In the genomic region with DNA sequence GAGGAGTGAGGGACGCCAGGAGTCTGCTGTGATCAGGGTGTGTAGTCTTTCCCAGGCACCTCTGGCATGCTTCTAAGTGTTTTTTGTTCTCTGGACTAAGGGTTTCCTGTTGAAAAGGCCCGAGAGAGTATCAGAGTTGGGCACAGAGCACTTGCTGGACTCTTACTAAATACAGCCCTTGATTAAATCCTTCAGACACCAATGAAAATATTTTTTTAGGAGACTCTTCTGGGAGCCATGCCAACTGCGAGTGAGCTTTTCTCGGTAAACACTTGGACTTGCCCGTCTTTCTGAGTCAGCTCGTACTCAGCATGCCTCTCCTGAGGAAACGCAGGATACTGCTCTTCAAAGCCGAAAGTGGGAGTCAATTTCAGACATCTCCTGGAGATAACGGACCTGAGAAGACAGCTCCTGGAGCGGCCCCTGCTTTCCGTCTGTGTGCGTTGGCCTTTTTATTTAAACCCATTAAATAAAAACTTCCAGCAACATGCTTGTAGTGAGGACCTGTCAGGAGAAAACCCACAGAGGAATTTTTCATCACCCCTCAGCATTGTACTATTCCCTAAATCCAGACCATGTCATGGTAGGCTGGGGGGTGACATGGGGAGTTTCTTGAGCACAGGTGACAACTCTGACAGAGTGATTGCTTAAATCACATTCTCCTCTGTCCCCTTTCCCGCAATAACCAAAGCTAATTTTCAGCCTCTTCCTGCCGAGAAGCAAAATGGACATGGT, we compare ENCODE assay signal across 8 mouse cellular contexts.
DNase-seq lines count a peak whose midpoint lies in the region; ATAC-seq lines count a peak whose summit lies in the region.

No protein-coding gene starts in this region.

- H3K36me3 ChIP-seq in kidney, embryonic 14.5 days (ENCODE audit: control insufficient read depth, insufficient read depth, low read length) = no peaks in the 10 kb centered on the region
- no peaks in the 10 kb centered on the region for H3K36me3 ChIP-seq in hindbrain, embryonic 10.5 days

- intact Hi-C loops in heart, postnatal 14 days (cut with DNase I) = loop anchor here (5.0 kb wide), 1 partner anchor 32 kb away; no protein-coding TSS in a partner anchor

- no peaks in the 10 kb centered on the region for H3K27me3 ChIP-seq in kidney, embryonic 14.5 days (ENCODE audit: control insufficient read depth, insufficient read depth, low read length)
- H3K27me3 ChIP-seq in hindbrain, embryonic 10.5 days (ENCODE audit: insufficient read depth, poor library complexity, severe bottlenecking) = no peaks in the 10 kb centered on the region

- DNase-seq in kidney, adult 11 months = peak; percentile 53
- DNase-seq in frontal cortex, adult 2 months (ENCODE audit: extremely low spot score in 1 of 2, low spot score in 1 of 2) = peak; percentile 63 to 90
- DNase-seq in heart, postnatal 14 days = peak; percentile 76 to 80
- DNase-seq in left cerebral cortex, adult 11 months (ENCODE audit: low spot score) = peak; percentile 43
- peak; percentile 57 for DNase-seq in ovary, postnatal 14 days (ENCODE audit: low spot score)
- no peak for DNase-seq in spleen, postnatal 14 days (ENCODE audit: low spot score in 2 of 2)
- DNase-seq in hindbrain, embryonic 10.5 days (ENCODE audit: low spot score) = no peak

- H3K4me2 ChIP-seq in kidney, embryonic 14.5 days (replicated peaks; ENCODE audit: low read depth, low read length) = no peak overlapping the region

- no peak overlapping the region for H3K9ac ChIP-seq in kidney, embryonic 14.5 days (ENCODE audit: low read depth, low read length)

- WGBS in kidney, embryonic 14.5 days = 51% methylated on average over 14 of the region's 14 CpGs
- WGBS in hindbrain, embryonic 10.5 days = 80% methylated on average over 14 of the region's 14 CpGs

- H3K4me1 ChIP-seq in kidney, embryonic 14.5 days (ENCODE audit: control insufficient read depth, insufficient read depth, low read length) = no peaks in the 10 kb centered on the region
- no peaks in the 10 kb centered on the region for H3K4me1 ChIP-seq in hindbrain, embryonic 10.5 days (replicated peaks)

- no peaks in the 10 kb centered on the region for H3K9me3 ChIP-seq in kidney, embryonic 14.5 days (ENCODE audit: control insufficient read depth, low read length)
- H3K9me3 ChIP-seq in hindbrain, embryonic 10.5 days = no peaks in the 10 kb centered on the region

- H3K27ac ChIP-seq in kidney, embryonic 14.5 days (ENCODE audit: low read depth, low read length) = no peak overlapping the region
- H3K27ac ChIP-seq in hindbrain, embryonic 10.5 days = no peak overlapping the region

- H3K4me3 ChIP-seq in kidney, embryonic 14.5 days (ENCODE audit: low read length) = no peak overlapping the region
- H3K4me3 ChIP-seq in hindbrain, embryonic 10.5 days = no peak overlapping the region

- no peak for ATAC-seq in kidney, embryonic 14.5 days (ENCODE audit: low FRiP score, low TSS enrichment)

Comparison
In these comparisons a context has a peak if more than half of its experiments do, and no peak if none do; other contexts are left out.
1. DNase-seq: peak in kidney, adult 11 months (single experiment), frontal cortex, adult 2 months (2 of 2), heart, postnatal 14 days (2 of 2), left cerebral cortex, adult 11 months (single experiment) and ovary, postnatal 14 days (single experiment); none in spleen, postnatal 14 days (0 of 2) and hindbrain, embryonic 10.5 days (single experiment).